Comparison of ENCODE assay signal across 9 mouse cellular contexts in genomic region chr9:122866192-122866591, GRCm38 (mm10). TPM values are rescaled to one million over a fixed set of nuclear protein-coding genes. Genes with fewer than 3 reads are reported as not detected.
A peak's percentile ranks its signal among the peaks of the same experiment; 100 is the strongest.
DNase-seq lines count a peak whose midpoint lies in the region; ATAC-seq and TF ChIP-seq lines count a peak whose summit lies in the region.
"Had no signal": no experiment of that assay in that cellular context is flagged by ENCODE, and none has a peak within 500 bp of the region (broad histone marks: within the 10 kb centered on the region; RNA-seq: fewer than 3 reads in every experiment).

No protein-coding gene starts in this region.

- H3K27me3 ChIP-seq in lung, embryonic 15.5 days: no peaks in the 10 kb centered on the region
- no peaks in the 10 kb centered on the region for H3K27me3 ChIP-seq in intestine, postnatal 0 days (replicated peaks; ENCODE audit: control insufficient read depth, insufficient read depth, low read length)
- no peaks in the 10 kb centered on the region for H3K27me3 ChIP-seq in neural tube, embryonic 14.5 days (ENCODE audit: control insufficient read depth, insufficient read depth, low read length)

- peaks cover 9% of the 10 kb centered on the region for H3K4me1 ChIP-seq in lung, embryonic 15.5 days
- H3K4me1 ChIP-seq in embryonic fibroblast, embryonic 13.5 days (ENCODE audit: control insufficient read depth, insufficient read depth, low read length): peaks cover 2% of the 10 kb centered on the region
- H3K4me1 ChIP-seq in intestine, postnatal 0 days (replicated peaks; ENCODE audit: control insufficient read depth, insufficient read depth, low read length): 0 out of 2 replicates have a peak, but pooled peaks cover 2% of the 10 kb centered on the region
- H3K4me1 ChIP-seq in neural tube, embryonic 14.5 days (ENCODE audit: control insufficient read depth, insufficient read depth, low read length): peaks cover 9% of the 10 kb centered on the region

- peaks cover 15% of the 10 kb centered on the region for H3K36me3 ChIP-seq in lung, embryonic 15.5 days
- H3K36me3 ChIP-seq in intestine, postnatal 0 days (ENCODE audit: control insufficient read depth, insufficient read depth): peaks cover 9% of the 10 kb centered on the region
- H3K36me3 ChIP-seq in neural tube, embryonic 14.5 days (ENCODE audit: control insufficient read depth, insufficient read depth, low read length): peaks cover 12% of the 10 kb centered on the region

- peak overlapping the region; percentile 66 for H3K4me2 ChIP-seq in lung, embryonic 15.5 days
- peak overlapping the region; percentile 70 for H3K4me2 ChIP-seq in intestine, postnatal 0 days (replicated peaks; ENCODE audit: low read depth)
- H3K4me2 ChIP-seq in neural tube, embryonic 14.5 days (ENCODE audit: low read depth, low read length): peak overlapping the region; percentile 65; the same call in 1 of the 2 replicates

- no peak for TF ChIP-seq CTCF in embryonic fibroblast, embryonic 13.5 days (IDR thresholded peaks at IDR 0.05; ENCODE audit: borderline replicate concordance, insufficient read depth, low read length)
- no peak for TF ChIP-seq CTCF in intestine, postnatal 0 days (IDR thresholded peaks at IDR 0.05; ENCODE audit: low read depth)

- 0 out of 2 replicates have a peak, but pooled peaks have one; percentile 12 for ATAC-seq in lung, embryonic 15.5 days (ENCODE audit: borderline replicate concordance, extremely low read depth, low FRiP score, low TSS enrichment)
- no peak; the same call in none of the 2 replicates for ATAC-seq in intestine, postnatal 0 days
- ATAC-seq in neural tube, embryonic 14.5 days (ENCODE audit: low read depth): peak; percentile 42; the same call in 1 of the 2 replicates

- H3K9ac ChIP-seq in lung, embryonic 15.5 days: peak overlapping the region; percentile 86; the same call in 1 of the 2 replicates
- no peak overlapping the region; the same call in 1 of the 2 replicates for H3K9ac ChIP-seq in intestine, postnatal 0 days (ENCODE audit: low read depth, low read length)
- H3K9ac ChIP-seq in neural tube, embryonic 14.5 days (replicated peaks; ENCODE audit: low read depth, low read length): no peak overlapping the region

- intact Hi-C loops in gastrocnemius, postnatal 14 days (cut with DNase I; ENCODE audit: low total_unique reads): no loop called here

- no peaks in the 10 kb centered on the region for H3K9me3 ChIP-seq in lung, embryonic 15.5 days
- H3K9me3 ChIP-seq in intestine, postnatal 0 days (ENCODE audit: control insufficient read depth): peaks cover under 1% of the 10 kb centered on the region; the same call in 1 of the 2 replicates
- H3K9me3 ChIP-seq in neural tube, embryonic 14.5 days (ENCODE audit: control insufficient read depth, low read length): no peaks in the 10 kb centered on the region

- H3K27ac ChIP-seq in lung, embryonic 15.5 days: no peak overlapping the region
- H3K27ac ChIP-seq in embryonic fibroblast, embryonic 13.5 days (ENCODE audit: insufficient read depth, low read length): no peak overlapping the region
- no peak overlapping the region for H3K27ac ChIP-seq in intestine, postnatal 0 days (ENCODE audit: low read depth, low read length)
- no peak overlapping the region for H3K27ac ChIP-seq in neural tube, embryonic 14.5 days (ENCODE audit: low read depth, low read length)

- 65% methylated on average over 4 of the region's 4 CpGs for WGBS in lung, embryonic 15.5 days
- WGBS in intestine, postnatal 0 days: 64% methylated on average over 4 of the region's 4 CpGs
- WGBS in neural tube, embryonic 14.5 days: 95% methylated on average over 4 of the region's 4 CpGs

- TF ChIP-seq POLR2A in embryonic fibroblast, embryonic 13.5 days (IDR thresholded peaks at IDR 0.05; ENCODE audit: low read depth, low read length): no peak

- peak overlapping the region; percentile 76 for H3K4me3 ChIP-seq in lung, embryonic 15.5 days
- peak overlapping the region; percentile 89; the same call in 1 of the 2 replicates for H3K4me3 ChIP-seq in embryonic fibroblast, embryonic 13.5 days (ENCODE audit: insufficient read depth, low read length)
- H3K4me3 ChIP-seq in intestine, postnatal 0 days (ENCODE audit: low read depth, low read length): peak overlapping the region; percentile 87
- H3K4me3 ChIP-seq in neural tube, embryonic 14.5 days (ENCODE audit: low read depth, low read length): peak overlapping the region; percentile 76

- no peak for DNase-seq in lung, adult 18-20 months
- DNase-seq in urinary bladder, adult 2 months (ENCODE audit: low spot score): no peak
- no peak for DNase-seq in retina, embryonic 14.5 days (ENCODE audit: low spot score)
- DNase-seq in gastrocnemius, postnatal 14 days: no peak

RNA-seq across cellular contexts. Expression of gene Zfp445, which starts 0.4 kb away (rescaled TPM):
- polyA plus RNA-seq in lung, embryonic 15.5 days (2015; fragmentation: Nextera tagmentation; extraction: Ambion mirVana): 65.6 and 67.1 TPM in 2 replicates
- polyA plus RNA-seq in embryonic fibroblast, embryonic 13.5 days (2011; ENCODE audit: insufficient read length, low read depth, missing spikeins): 74.3 and 83.7 TPM in 2 replicates
- 12.0 and 15.3 TPM in 2 replicates for polyA plus RNA-seq in intestine, postnatal 0 days (2015; fragmentation: Nextera tagmentation; extraction: Ambion mirVana)
- 98.4 and 107 TPM in 2 replicates for polyA plus RNA-seq in neural tube, embryonic 14.5 days (2014; fragmentation: Nextera tagmentation; extraction: Ambion mirVana)
- polyA plus RNA-seq in urinary bladder, adult 2 months (2012; rRNA removed): 66.7 and 67.3 TPM in 2 replicates
- 10 to 100 TPM; 29.7 to 36.0 TPM for total RNA-seq in gastrocnemius, postnatal 14 days (2021)

RNA-seq across cellular contexts. Expression of gene Zkscan7, which starts 19.3 kb away (rescaled TPM):
- 3.5 and 4.7 TPM in 2 replicates for polyA plus RNA-seq in lung, embryonic 15.5 days (2015; fragmentation: Nextera tagmentation; extraction: Ambion mirVana)
- 4.8 and 4.9 TPM in 2 replicates for polyA plus RNA-seq in embryonic fibroblast, embryonic 13.5 days (2011; ENCODE audit: insufficient read length, low read depth, missing spikeins)
- polyA plus RNA-seq in intestine, postnatal 0 days (2015; fragmentation: Nextera tagmentation; extraction: Ambion mirVana): 2.2 and 2.5 TPM in 2 replicates
- 3.1 and 4.0 TPM in 2 replicates for polyA plus RNA-seq in neural tube, embryonic 14.5 days (2014; fragmentation: Nextera tagmentation; extraction: Ambion mirVana)
- 7.7 and 9.5 TPM in 2 replicates for polyA plus RNA-seq in urinary bladder, adult 2 months (2012; rRNA removed)
- total RNA-seq in gastrocnemius, postnatal 14 days (2021): 1 to 10 TPM; 3.6 TPM

RNA-seq across cellular contexts. Expression of gene Gm35549, which starts 22.4 kb away (rescaled TPM):
- 0.38 and 1.1 TPM in 2 replicates for polyA plus RNA-seq in lung, embryonic 15.5 days (2015; fragmentation: Nextera tagmentation; extraction: Ambion mirVana)
- polyA plus RNA-seq in embryonic fibroblast, embryonic 13.5 days (2011; ENCODE audit: insufficient read length, low read depth, missing spikeins): not detected in 2 replicates
- not detected in 2 replicates for polyA plus RNA-seq in intestine, postnatal 0 days (2015; fragmentation: Nextera tagmentation; extraction: Ambion mirVana)
- polyA plus RNA-seq in neural tube, embryonic 14.5 days (2014; fragmentation: Nextera tagmentation; extraction: Ambion mirVana): 1.3 and 1.6 TPM in 2 replicates
- polyA plus RNA-seq in urinary bladder, adult 2 months (2012; rRNA removed): not detected in 2 replicates
- total RNA-seq in gastrocnemius, postnatal 14 days (2021): not detected
- total RNA-seq: layer of hippocampus, adult 8-10 months had no signal

RNA-seq across cellular contexts. Expression of gene Zfp105, which starts 56.7 kb away (rescaled TPM):
- 21.3 and 23.0 TPM in 2 replicates for polyA plus RNA-seq in lung, embryonic 15.5 days (2015; fragmentation: Nextera tagmentation; extraction: Ambion mirVana)
- polyA plus RNA-seq in embryonic fibroblast, embryonic 13.5 days (2011; ENCODE audit: insufficient read length, low read depth, missing spikeins): 7.8 and 10.5 TPM in 2 replicates
- 3.5 and 4.8 TPM in 2 replicates for polyA plus RNA-seq in intestine, postnatal 0 days (2015; fragmentation: Nextera tagmentation; extraction: Ambion mirVana)
- polyA plus RNA-seq in neural tube, embryonic 14.5 days (2014; fragmentation: Nextera tagmentation; extraction: Ambion mirVana): 18.8 and 21.4 TPM in 2 replicates
- 6.3 and 7.1 TPM in 2 replicates for polyA plus RNA-seq in urinary bladder, adult 2 months (2012; rRNA removed)
- total RNA-seq in gastrocnemius, postnatal 14 days (2021): 1 to 10 TPM; 2.8 to 3.9 TPM
